Mouse (Mus musculus) limb, embryonic 11.5 days (tissue): ENCODE measurements at regions not wholly inside any gene's neighbourhood (a gene's known extent, or its start where the extent isn't known, plus 50 kb on each side); places are given as distances from the start of the nearest gene placed in this dataset.

Source experiments
- ATAC-seq: fragments of 200-750 bp; cut with Nextera tagmentation; 2 replicates; pipeline ENCODE4 v1.8.0; 2017; ENCODE audit warnings: low read depth; ENCODE audit not compliant: insufficient number of reproducible peaks, low FRiP score, low TSS enrichment
- DNase-seq: peaks from one replicate; pipeline ENCODE4 v3.0.0-alpha.2; 2015; ENCODE audit warnings: low spot score
- H3K27ac ChIP-seq: fragments of 300-500 bp; sonication (generic); replicated peaks from 2 replicates; pipeline ENCODE4 v1.5.1; 2014; ENCODE audit warnings: low read depth, mild to moderate bottlenecking, low read length
- H3K27me3 ChIP-seq: fragments of 300-500 bp; sonication (generic); 2 replicates; pipeline ENCODE4 v1.6.1; 2014; ENCODE audit warnings: mild to moderate bottlenecking, low read length, mixed read lengths; ENCODE audit not compliant: control insufficient read depth, insufficient read depth
- H3K36me3 ChIP-seq: fragments of 300-500 bp; sonication (generic); 2 replicates; pipeline ENCODE4 v1.6.1; 2014; ENCODE audit warnings: mild to moderate bottlenecking, low read length, moderate library complexity, mixed read lengths; ENCODE audit not compliant: control insufficient read depth, insufficient read depth
- H3K4me1 ChIP-seq: fragments of 300-500 bp; sonication (generic); 2 replicates; pipeline ENCODE4 v1.6.1; 2014; ENCODE audit warnings: low read length, mixed read lengths; ENCODE audit not compliant: control insufficient read depth, insufficient read depth
- H3K4me2 ChIP-seq: fragments of 300-500 bp; sonication (generic); 2 replicates; pipeline ENCODE4 v1.6.1; 2014; ENCODE audit warnings: low read depth, mild to moderate bottlenecking, moderate library complexity; ENCODE audit not compliant: severe bottlenecking
- H3K4me3 ChIP-seq: fragments of 300-500 bp; sonication (generic); 2 replicates; pipeline ENCODE4 v1.5.1; 2014; ENCODE audit warnings: low read depth, low read length
- H3K9ac ChIP-seq: fragments of 300-500 bp; sonication (generic); 2 replicates; pipeline ENCODE4 v1.6.1; 2014; ENCODE audit warnings: mild to moderate bottlenecking, low read length
- H3K9me3 ChIP-seq: fragments of 300-500 bp; sonication (generic); 2 replicates; pipeline ENCODE4 v1.6.1; 2016; ENCODE audit warnings: low read length; ENCODE audit not compliant: control insufficient read depth
- WGBS: fragments of 180-500 bp; shearing (Covaris S2); extraction: QIAGEN DNeasy Blood & Tissue Kit; methylation state at CpG from one replicate; pipeline ENCODE4 v1.1.7; 2014; 5-methylcytosine and 5-hydroxymethylcytosine counted together

- Histone ChIP-seq H3K4me3 (no peak overlapping the region), H3K4me1 (no peaks in the 10 kb centered on the region), H3K4me2 (no peak overlapping the region), H3K9ac (no peak overlapping the region), H3K27me3 (peaks cover 6% of the 10 kb centered on the region; the same call in 1 of the 2 replicates), H3K27ac (no peak overlapping the region), H3K36me3 (no peaks in the 10 kb centered on the region), H3K9me3 (no peaks in the 10 kb centered on the region)
- no peak for DNase-seq
- WGBS, result 52% methylated on average over 4 of the region's 4 CpGs
- ATAC-seq, result no peak
Observed at GRCm38 (mm10) chr1:14631994-14632393, 1461.1 kb downstream of the 4930444P10Rik start.

GRCm38 (mm10) chr1:14627204-14627603, 1465.9 kb downstream of the 4930444P10Rik start:
- Histone ChIP-seq H3K36me3 (no peaks in the 10 kb centered on the region), H3K9me3 (no peaks in the 10 kb centered on the region), H3K27ac (no peak overlapping the region), H3K4me3 (no peak overlapping the region), H3K4me1 (no peaks in the 10 kb centered on the region), H3K27me3 (peaks cover 9% of the 10 kb centered on the region; the same call in 1 of the 2 replicates), H3K4me2 (no peak overlapping the region), H3K9ac (no peak overlapping the region)
- DNase-seq (no peak), ATAC-seq (no peak)
- 43% methylated on average over 6 of the region's 6 CpGs for WGBS

DNA sequence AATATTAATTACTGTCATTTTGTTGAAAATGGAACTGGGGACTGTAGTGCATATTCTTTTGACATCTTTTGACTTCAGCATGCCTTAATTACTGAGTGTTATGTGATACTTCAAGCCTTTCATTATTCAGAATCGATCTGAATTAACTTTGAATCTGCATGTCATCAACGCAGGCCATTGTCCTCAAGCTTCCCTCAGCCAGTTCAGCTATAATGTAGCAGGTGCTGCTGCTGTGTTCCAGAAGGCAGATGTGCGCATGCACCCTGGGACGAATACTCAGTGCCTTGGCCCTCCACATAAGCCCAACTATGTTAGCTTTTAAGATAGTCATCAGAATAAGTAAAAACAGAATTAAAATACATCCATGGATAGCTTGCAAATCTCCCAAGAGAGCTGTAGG, 1466.4 kb downstream of the 4930444P10Rik start:
- H3K9ac ChIP-seq, result no peak overlapping the region
- no peaks in the 10 kb centered on the region for H3K36me3 ChIP-seq
- no peak overlapping the region for H3K4me3 ChIP-seq
- no peaks in the 10 kb centered on the region for H3K9me3 ChIP-seq
- no peaks in the 10 kb centered on the region for H3K4me1 ChIP-seq
- ATAC-seq (no peak), DNase-seq (no peak)
- no peak overlapping the region for H3K4me2 ChIP-seq
- 81% methylated on average over 4 of the region's 4 CpGs for WGBS
- peaks cover 7% of the 10 kb centered on the region; the same call in 1 of the 2 replicates for H3K27me3 ChIP-seq
- H3K27ac ChIP-seq, result no peak overlapping the region

DNA sequence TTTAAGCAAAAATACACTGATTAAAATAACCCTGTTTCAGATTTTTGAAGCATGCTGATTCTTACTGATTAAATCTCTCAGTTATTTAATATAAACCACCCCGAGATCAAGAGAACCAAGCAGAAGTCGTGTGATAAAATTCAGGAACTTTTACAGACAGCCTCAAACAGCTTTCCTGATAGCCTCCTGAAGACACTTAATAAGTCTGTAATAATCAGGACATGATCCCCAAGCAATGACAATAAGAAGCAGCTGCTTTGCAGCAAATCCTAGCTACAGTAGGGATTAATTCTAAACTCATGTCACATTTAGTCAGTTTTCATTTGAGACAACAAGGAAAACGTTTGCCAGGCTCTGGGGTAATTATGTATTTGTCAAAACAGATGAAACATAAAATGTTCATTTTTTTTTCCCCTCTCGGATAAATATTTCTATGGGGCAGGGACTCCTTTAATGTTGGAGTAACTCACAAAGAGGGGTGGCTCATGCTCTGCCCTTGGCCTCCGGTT, 1472.1 kb downstream of the 4930444P10Rik start:
- ATAC-seq (no peak), DNase-seq (no peak)
- H3K4me3 ChIP-seq, result no peak overlapping the region
- H3K27ac ChIP-seq, result no peak overlapping the region
- H3K4me2 ChIP-seq, result no peak overlapping the region
- H3K9ac ChIP-seq, result no peak overlapping the region
- H3K9me3 ChIP-seq, result no peaks in the 10 kb centered on the region
- H3K4me1 ChIP-seq, result no peaks in the 10 kb centered on the region
- H3K36me3 ChIP-seq, result no peaks in the 10 kb centered on the region
- WGBS, result 67% methylated on average over 5 of the region's 5 CpGs
- 0 out of 2 replicates have a peak, but pooled peaks cover 2% of the 10 kb centered on the region for H3K27me3 ChIP-seq

DNA sequence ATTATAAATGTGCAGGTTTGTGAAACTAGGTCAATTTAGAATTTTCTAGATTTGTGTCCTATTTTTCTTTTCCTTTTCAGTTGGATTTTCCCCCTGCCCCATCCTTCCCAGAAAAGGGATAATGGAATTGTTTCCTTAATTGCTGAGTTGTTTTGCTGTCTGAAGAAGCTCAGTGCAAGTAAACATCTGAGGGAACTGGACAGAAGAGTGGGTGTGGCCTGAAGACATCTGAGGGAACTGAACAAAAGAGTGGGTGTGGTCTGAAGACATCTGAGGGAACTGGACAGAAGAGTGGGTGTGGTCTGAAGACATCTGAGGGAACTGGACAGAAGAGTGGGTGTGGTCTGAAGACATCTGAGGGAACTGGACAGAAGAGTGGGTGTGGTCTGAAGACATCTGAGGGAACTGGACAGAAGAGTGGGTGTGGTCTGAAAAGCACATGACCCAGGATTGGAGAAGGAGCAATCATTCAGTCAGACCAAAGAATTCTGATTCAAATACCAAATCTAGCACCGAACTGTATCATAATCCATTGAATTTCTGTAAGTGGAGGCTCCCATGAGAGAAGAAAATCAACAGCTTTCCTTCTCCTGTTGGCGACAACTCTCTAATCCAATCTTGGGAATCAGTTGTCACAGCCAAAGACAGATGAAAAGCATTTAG, 1479.8 kb downstream of the 4930444P10Rik start:
- Histone ChIP-seq H3K27me3 (no peaks in the 10 kb centered on the region), H3K36me3 (no peaks in the 10 kb centered on the region), H3K4me2 (no peak overlapping the region), H3K4me1 (no peaks in the 10 kb centered on the region), H3K4me3 (no peak overlapping the region), H3K9me3 (no peaks in the 10 kb centered on the region), H3K27ac (no peak overlapping the region), H3K9ac (no peak overlapping the region)
- WGBS, result 95% methylated on average over 2 of the region's 2 CpGs
- no peak for DNase-seq
- no peak for ATAC-seq

GRCm38 (mm10) chr1:14609054-14609453, 1484.1 kb downstream of the 4930444P10Rik start:
- ATAC-seq, result no peak
- Histone ChIP-seq H3K36me3 (no peaks in the 10 kb centered on the region), H3K27me3 (no peaks in the 10 kb centered on the region), H3K4me2 (no peak overlapping the region), H3K9me3 (no peaks in the 10 kb centered on the region), H3K4me3 (no peak overlapping the region), H3K4me1 (no peaks in the 10 kb centered on the region), H3K9ac (no peak overlapping the region), H3K27ac (no peak overlapping the region)
- 15% methylated on average over 2 of the region's 2 CpGs for WGBS
- no peak for DNase-seq

- no peaks in the 10 kb centered on the region; the same call in 1 of the 2 replicates for H3K9me3 ChIP-seq
- no peak overlapping the region for H3K4me3 ChIP-seq
- H3K36me3 ChIP-seq, result no peaks in the 10 kb centered on the region
- H3K4me2 ChIP-seq, result no peak overlapping the region
- no peak overlapping the region for H3K27ac ChIP-seq
- H3K27me3 ChIP-seq, result no peaks in the 10 kb centered on the region
- no peaks in the 10 kb centered on the region for H3K4me1 ChIP-seq
- ATAC-seq (no peak), DNase-seq (no peak)
- no peak overlapping the region for H3K9ac ChIP-seq
- WGBS, result 70% methylated on average over 1 of the region's 1 CpGs
Observed at GRCm38 (mm10) chr1:14595961-14596360, 1497.2 kb downstream of the 4930444P10Rik start.

DNA sequence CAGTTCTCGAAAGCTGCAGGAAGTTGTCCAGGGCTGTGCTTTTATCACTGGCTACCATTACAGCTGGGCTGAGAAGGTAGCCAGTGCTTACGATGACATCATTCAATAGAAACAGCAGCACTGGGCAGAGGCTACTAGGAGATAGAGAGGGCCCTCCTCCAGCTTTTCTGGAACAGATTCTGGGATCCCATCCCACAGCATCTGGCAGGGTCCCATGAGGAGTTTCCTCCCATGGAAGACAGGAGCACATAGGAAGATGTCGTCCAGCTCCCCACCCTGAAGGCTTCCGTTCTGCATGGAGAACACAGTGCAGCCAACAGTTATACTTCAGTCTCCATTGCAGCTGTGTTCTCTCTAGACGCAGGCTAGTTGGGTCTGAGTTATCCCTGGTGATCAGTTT, 1503.2 kb downstream of the 4930444P10Rik start:
- no peak for DNase-seq
- Histone ChIP-seq H3K27me3 (no peaks in the 10 kb centered on the region), H3K9me3 (no peaks in the 10 kb centered on the region), H3K4me2 (no peak overlapping the region), H3K36me3 (no peaks in the 10 kb centered on the region), H3K4me3 (no peak overlapping the region), H3K27ac (no peak overlapping the region), H3K4me1 (no peaks in the 10 kb centered on the region), H3K9ac (no peak overlapping the region)
- ATAC-seq, result no peak
- WGBS, result 93% methylated on average over 5 of the region's 5 CpGs

GRCm38 (mm10) chr1:14579376-14579775, 1513.7 kb downstream of the 4930444P10Rik start:
- Histone ChIP-seq H3K9ac (no peak overlapping the region), H3K4me2 (no peak overlapping the region), H3K4me1 (no peaks in the 10 kb centered on the region), H3K4me3 (no peak overlapping the region), H3K36me3 (no peaks in the 10 kb centered on the region), H3K9me3 (no peaks in the 10 kb centered on the region), H3K27me3 (peaks cover 10% of the 10 kb centered on the region), H3K27ac (no peak overlapping the region)
- DNase-seq (no peak), ATAC-seq (no peak)
- 80% methylated on average over 1 of the region's 1 CpGs for WGBS
